In genomic region chr2:21259081-21259480, GRCm38 (mm10) we compare ENCODE assay signal across 20 mouse cellular contexts. TPM values are rescaled to one million over a fixed set of nuclear protein-coding genes. Genes with fewer than 3 reads are reported as not detected.
DNase-seq lines count a peak whose midpoint lies in the region; ATAC-seq lines count a peak whose summit lies in the region.
"Had no signal": no experiment of that assay in that cellular context is flagged by ENCODE, and none has a peak within 500 bp of the region (broad histone marks: within the 10 kb centered on the region; RNA-seq: fewer than 3 reads in every experiment).

No protein-coding gene starts in this region.

- no peaks in the 10 kb centered on the region for H3K36me3 ChIP-seq in kidney, embryonic 16.5 days (ENCODE audit: insufficient read depth, low read length)
- no peaks in the 10 kb centered on the region for H3K36me3 ChIP-seq in intestine, embryonic 14.5 days (ENCODE audit: control insufficient read depth, insufficient read depth, low read length)
- H3K36me3 ChIP-seq in liver, embryonic 12.5 days: no peaks in the 10 kb centered on the region
- H3K36me3 ChIP-seq: embryonic facial prominence, embryonic 12.5 days; midbrain, embryonic 10.5 days had no signal

- no peaks in the 10 kb centered on the region for H3K4me1 ChIP-seq in kidney, embryonic 16.5 days (ENCODE audit: insufficient read depth, low read length)
- H3K4me1 ChIP-seq in intestine, embryonic 14.5 days (replicated peaks; ENCODE audit: control insufficient read depth, insufficient read depth, low read length): no peaks in the 10 kb centered on the region
- peaks cover 4% of the 10 kb centered on the region; the same call in 1 of the 2 replicates for H3K4me1 ChIP-seq in liver, embryonic 12.5 days
- H3K4me1 ChIP-seq: embryonic facial prominence, embryonic 12.5 days; midbrain, embryonic 10.5 days had no signal

- no peak overlapping the region for H3K4me3 ChIP-seq in kidney, embryonic 16.5 days (ENCODE audit: low read length)
- H3K4me3 ChIP-seq in intestine, embryonic 14.5 days (ENCODE audit: low read depth, low read length): no peak overlapping the region
- no peak overlapping the region for H3K4me3 ChIP-seq in liver, embryonic 12.5 days
- H3K4me3 ChIP-seq: embryonic facial prominence, embryonic 12.5 days; midbrain, embryonic 10.5 days; myocyte had no signal

- H3K9ac ChIP-seq in kidney, embryonic 16.5 days (replicated peaks; ENCODE audit: low read length): no peak overlapping the region
- no peak overlapping the region for H3K9ac ChIP-seq in intestine, embryonic 14.5 days (ENCODE audit: low read length)
- no peak overlapping the region for H3K9ac ChIP-seq in liver, embryonic 12.5 days
- H3K9ac ChIP-seq: embryonic facial prominence, embryonic 12.5 days had no signal

- DNase-seq in kidney, adult 18-20 months: peak; percentile 5
- no peak for DNase-seq in intestine, embryonic 14.5 days (ENCODE audit: low spot score)
- peak; percentile 52 for DNase-seq in lung, postnatal 36 days
- DNase-seq in cerebellum, adult 11 months: no peak
- DNase-seq in cerebellum, adult 8-10 months: no peak
- DNase-seq: adrenal gland, postnatal 14 days; cerebellum, adult 9-10 months; kidney, postnatal 10 days; layer of hippocampus, adult 9-11 months; retina, postnatal 1 day; right cerebral cortex, postnatal 4 days; thymus, adult 2 months had no signal

- 36% methylated on average over 5 of the region's 5 CpGs for WGBS in kidney, embryonic 16.5 days
- 56% methylated on average over 5 of the region's 5 CpGs for WGBS in intestine, embryonic 14.5 days
- 40% methylated on average over 5 of the region's 5 CpGs for WGBS in liver, embryonic 12.5 days (ENCODE audit: insufficient replicate concordance)

- no peak overlapping the region for H3K27ac ChIP-seq in kidney, embryonic 16.5 days (ENCODE audit: low read length)
- H3K27ac ChIP-seq in intestine, embryonic 14.5 days (ENCODE audit: low read depth): 0 out of 2 replicates have a peak overlapping the region, but pooled peaks have one; percentile 6
- 0 out of 2 replicates have a peak overlapping the region, but pooled peaks have one; percentile 8 for H3K27ac ChIP-seq in liver, embryonic 12.5 days
- H3K27ac ChIP-seq: embryonic facial prominence, embryonic 12.5 days; hindbrain, postnatal 0 days; midbrain, embryonic 10.5 days had no signal

- no peak overlapping the region for H3K4me2 ChIP-seq in kidney, embryonic 16.5 days (replicated peaks; ENCODE audit: low read depth, low read length)
- no peak overlapping the region for H3K4me2 ChIP-seq in intestine, embryonic 14.5 days (ENCODE audit: low read length)
- no peak overlapping the region for H3K4me2 ChIP-seq in liver, embryonic 12.5 days
- H3K4me2 ChIP-seq: embryonic facial prominence, embryonic 12.5 days had no signal

- no peaks in the 10 kb centered on the region for H3K27me3 ChIP-seq in kidney, embryonic 16.5 days (ENCODE audit: insufficient read depth, low read length)
- no peaks in the 10 kb centered on the region for H3K27me3 ChIP-seq in intestine, embryonic 14.5 days (replicated peaks; ENCODE audit: control insufficient read depth, insufficient read depth, low read length)
- no peaks in the 10 kb centered on the region for H3K27me3 ChIP-seq in liver, embryonic 12.5 days (replicated peaks)
- H3K27me3 ChIP-seq: embryonic facial prominence, embryonic 12.5 days had no signal

- no peaks in the 10 kb centered on the region for H3K9me3 ChIP-seq in kidney, embryonic 16.5 days (ENCODE audit: low read length)
- H3K9me3 ChIP-seq in intestine, embryonic 14.5 days (ENCODE audit: control insufficient read depth, low read length): no peaks in the 10 kb centered on the region
- no peaks in the 10 kb centered on the region for H3K9me3 ChIP-seq in liver, embryonic 12.5 days (replicated peaks)
- H3K9me3 ChIP-seq: embryonic facial prominence, embryonic 12.5 days; midbrain, embryonic 10.5 days had no signal

- ATAC-seq in kidney, embryonic 16.5 days (ENCODE audit: low FRiP score, low TSS enrichment): no peak
- peak; percentile 76 for ATAC-seq in intestine, embryonic 14.5 days (replicated peaks; ENCODE audit: low FRiP score, low TSS enrichment, low read depth)
- ATAC-seq in liver, embryonic 12.5 days: peak; percentile 70
- no peak for ATAC-seq in monocyte, adult 5-6 weeks (replicated peaks; ENCODE audit: insufficient number of reproducible peaks, low FRiP score, low TSS enrichment, poor library complexity, severe bottlenecking)
- ATAC-seq: forebrain, embryonic 16.5 days; hindbrain, postnatal 0 days had no signal

RNA-seq across cellular contexts. Expression of gene Thnsl1, which starts 53.6 kb away (rescaled TPM):
- polyA plus RNA-seq in kidney, embryonic 16.5 days (2015; fragmentation: Nextera tagmentation; extraction: Ambion mirVana): 7.6 and 7.9 TPM in 2 replicates
- 7.5 and 9.1 TPM in 2 replicates for polyA plus RNA-seq in intestine, embryonic 14.5 days (2014; fragmentation: Nextera tagmentation; extraction: Ambion mirVana)
- 2.8 and 3.1 TPM in 2 replicates for polyA plus RNA-seq in liver, embryonic 12.5 days (2016; fragmentation: Nextera tagmentation; extraction: Ambion mirVana)
- 2.4 to 3.8 TPM (median 2.7 TPM) in 3 replicates for total RNA-seq in monocyte, adult 5-6 weeks (2017)

RNA-seq across cellular contexts. Expression of gene Enkur, which starts 53.9 kb away (rescaled TPM):
- 0.29 TPM in 1 of 2 replicates, not detected in the other for polyA plus RNA-seq in kidney, embryonic 16.5 days (2015; fragmentation: Nextera tagmentation; extraction: Ambion mirVana)
- 0.41 and 0.70 TPM in 2 replicates for polyA plus RNA-seq in intestine, embryonic 14.5 days (2014; fragmentation: Nextera tagmentation; extraction: Ambion mirVana)
- polyA plus RNA-seq in liver, embryonic 12.5 days (2016; fragmentation: Nextera tagmentation; extraction: Ambion mirVana): not detected in 2 replicates
- 1.8 to 5.6 TPM (median 3.9 TPM) in 3 replicates for total RNA-seq in monocyte, adult 5-6 weeks (2017)
- polyA plus RNA-seq: thymus, adult 2 months had no signal

Comparison
In these comparisons a context has a peak if more than half of its experiments do, and no peak if none do; other contexts are left out.
1. DNase-seq: peak in kidney, adult 18-20 months (single experiment) and lung, postnatal 36 days (single experiment); none in intestine, embryonic 14.5 days (single experiment), cerebellum, adult 11 months (single experiment) and cerebellum, adult 8-10 months (single experiment).
2. ATAC-seq: peak in intestine, embryonic 14.5 days (single experiment) and liver, embryonic 12.5 days (single experiment); none in kidney, embryonic 16.5 days (single experiment) and monocyte, adult 5-6 weeks (single experiment).